Mouse (Mus musculus) heart, postnatal 36 days (tissue): ENCODE measurements around the gene Ensa. TPM values are rescaled to one million over a fixed set of nuclear protein-coding genes. Genes with fewer than 3 reads are reported as not detected.

Source experiments
- DNase-seq, 2 experiments: peaks; one replicate each; pipeline ENCODE4 v3.0.0; 2021 to 2022
- intact Hi-C: fragments of 180-260 bp; cut with DNase I; formaldehyde crosslinking; loops from one replicate; pipeline ENCODE4 v1.15.1; 2025
- total RNA-seq, 2 experiments: library from RNA; stranded (reverse); gene quantifications; 2 replicates each; pipeline ENCODE4 v1.2.3; 2021

Gene Ensa
- total RNA-seq, 2 experiments from 2014 or later = 73.0 to 75.0 TPM

DNA sequence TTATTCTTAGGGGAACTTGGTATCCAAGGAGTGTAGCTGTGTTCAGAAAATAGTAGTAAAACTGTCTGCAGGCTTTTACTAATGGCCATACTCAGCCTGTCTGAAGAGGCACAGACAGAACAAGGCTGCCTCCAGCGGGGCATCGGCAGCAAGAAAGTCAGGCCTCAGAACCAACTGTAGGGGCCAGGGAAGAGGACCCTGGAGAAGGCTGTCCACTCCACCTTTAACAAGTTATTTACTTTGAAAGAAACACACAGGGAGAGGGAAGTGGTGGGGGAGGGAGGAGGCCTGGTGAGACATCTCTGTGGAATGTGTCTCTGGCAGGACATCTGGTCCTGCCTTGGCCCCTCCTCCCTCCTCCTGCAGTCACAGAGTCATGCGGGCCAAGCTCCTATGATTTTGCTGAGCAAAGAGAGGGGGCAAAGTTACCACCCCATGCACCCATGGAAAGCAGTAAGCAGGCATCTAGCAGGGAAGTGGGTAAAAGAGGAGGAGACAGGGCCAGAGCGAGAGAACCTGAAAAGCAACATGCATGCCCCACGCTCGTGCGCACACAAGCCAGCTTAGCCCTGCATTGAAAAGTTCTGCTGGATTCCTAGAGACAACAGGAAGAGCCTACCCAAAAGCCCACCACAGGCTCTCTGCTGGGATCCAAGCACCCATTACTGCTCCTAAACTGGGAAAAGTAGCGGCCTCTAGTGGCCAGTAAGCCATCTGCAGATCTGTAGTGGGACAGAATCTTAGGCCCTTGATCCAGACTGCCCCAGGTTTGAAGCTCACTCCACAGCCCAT lies 50.7 kb downstream of the Ensa start:
- intact Hi-C loops = loop anchor here (1.0 to 2.0 kb wide), 3 partner anchors 16 to 42 kb away; no protein-coding TSS in a partner anchor
- DNase-seq = peak; percentile 82 to 89

DNA sequence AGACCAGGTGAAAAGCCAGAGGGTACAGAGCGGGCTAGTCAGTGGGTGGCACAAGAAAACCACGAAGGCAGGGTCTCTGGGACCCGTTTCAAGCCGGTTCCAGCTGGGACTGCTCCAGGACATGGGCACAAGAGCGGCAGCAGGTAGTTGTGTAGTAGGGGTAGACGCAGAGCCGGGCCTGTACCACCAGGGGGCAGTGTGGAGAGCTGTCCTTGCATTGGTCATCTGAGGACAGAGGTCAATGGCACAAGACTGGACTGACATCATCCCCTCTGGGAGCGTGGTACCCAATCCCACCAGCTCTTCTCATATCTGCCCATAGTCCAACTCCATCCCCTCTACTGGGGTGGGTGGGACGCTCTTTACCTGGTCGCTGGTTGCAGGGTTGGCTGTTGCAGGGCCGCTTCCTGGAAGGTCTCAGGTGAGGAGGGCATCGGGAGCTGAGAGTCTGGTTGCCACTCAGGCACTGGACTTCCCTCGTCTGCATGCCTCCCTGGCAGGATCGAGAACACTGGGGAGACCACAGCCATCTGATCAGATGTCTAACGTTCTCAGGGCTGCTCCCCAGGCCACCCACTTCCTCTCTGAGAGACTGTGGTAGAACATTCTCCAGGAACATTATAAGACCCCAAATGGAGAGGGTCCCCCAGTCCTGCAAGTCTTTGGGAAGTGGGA lies 52.1 kb downstream of the Ensa start:
- intact Hi-C loops = loop anchor here (2.0 kb wide), 1 partner anchor 24 kb away; no protein-coding TSS in a partner anchor
- peak; percentile 87 for DNase-seq

DNA sequence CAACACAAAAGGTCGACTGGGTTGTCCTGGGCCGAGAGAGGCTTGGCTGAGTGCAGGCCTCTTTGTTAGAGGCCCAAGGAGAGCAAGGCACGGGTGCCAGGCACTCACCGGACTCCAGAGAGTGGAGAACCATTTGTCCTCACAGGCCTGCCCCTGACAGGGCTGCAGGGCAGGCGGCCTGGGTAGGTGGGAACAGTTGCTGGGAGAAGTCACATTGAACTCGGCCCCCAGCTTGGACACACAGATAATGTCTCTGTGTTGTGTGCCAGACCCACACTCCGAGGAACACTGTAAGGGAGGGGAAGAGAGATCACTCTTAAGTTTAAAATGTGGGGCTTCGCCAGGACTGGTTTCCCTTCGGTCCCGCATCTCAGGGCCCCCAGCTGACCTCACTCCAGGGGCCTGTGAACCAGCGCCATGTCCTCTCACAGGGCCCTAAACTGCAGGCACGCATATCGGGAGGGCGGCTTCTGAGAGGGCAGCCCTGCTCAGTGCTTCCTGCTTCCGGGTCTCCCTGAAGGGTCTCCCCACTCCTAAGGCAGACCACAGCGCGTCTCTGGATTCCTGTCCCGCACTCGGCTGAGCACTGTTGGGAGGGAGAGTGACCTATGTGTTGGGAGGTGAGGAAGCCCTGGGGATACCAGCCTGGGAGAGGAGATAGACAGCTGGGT lies 52.8 kb downstream of the Ensa start:
- intact Hi-C loops = loop anchor here (2.0 kb wide), 1 partner anchor 23 kb away; no protein-coding TSS in a partner anchor
- peak in 1 of 2 experiments; percentile 52 for DNase-seq

DNA sequence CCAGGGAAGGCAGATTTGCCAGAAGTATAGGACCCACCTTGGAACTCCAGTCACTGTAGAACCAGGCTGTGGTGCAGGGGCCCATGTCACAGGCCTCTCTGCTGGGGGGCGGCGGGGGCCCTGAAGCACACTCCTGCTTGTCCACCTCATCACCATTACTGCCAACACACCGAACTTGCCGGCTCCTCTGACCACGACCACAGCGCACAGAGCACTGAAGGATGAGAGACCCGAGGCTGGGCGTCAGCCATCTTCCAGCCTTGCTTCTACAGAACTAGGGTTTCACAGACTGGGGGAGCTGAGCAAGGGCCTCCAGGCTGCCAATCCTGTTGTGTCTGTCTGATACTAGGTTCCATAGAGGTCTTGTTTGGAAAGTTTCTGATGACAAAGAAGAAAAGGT lies 54.8 kb downstream of the Ensa start:
- no peak for DNase-seq
- intact Hi-C loops = no loop called here

DNA sequence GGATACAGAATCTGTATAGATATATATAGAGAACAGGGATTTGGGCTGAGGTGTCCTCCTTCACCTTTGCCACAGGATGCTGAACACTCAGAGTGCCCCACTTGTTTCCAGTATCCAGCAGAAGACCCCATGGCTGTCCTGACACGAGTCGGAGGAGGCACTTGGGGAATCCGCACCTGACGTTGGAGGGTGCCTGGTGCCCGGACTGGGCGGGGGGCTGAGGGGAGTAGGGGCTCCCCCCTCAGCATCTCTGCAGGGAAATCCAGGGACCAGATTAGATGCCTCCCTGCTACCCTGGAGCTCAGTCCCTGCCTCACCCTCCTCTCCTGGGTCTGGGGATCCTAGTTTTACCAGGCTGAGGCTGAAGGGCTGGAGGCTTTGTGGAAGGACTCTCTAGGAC lies 55.9 kb downstream of the Ensa start:
- no peak for DNase-seq
- intact Hi-C loops = no loop called here

DNA sequence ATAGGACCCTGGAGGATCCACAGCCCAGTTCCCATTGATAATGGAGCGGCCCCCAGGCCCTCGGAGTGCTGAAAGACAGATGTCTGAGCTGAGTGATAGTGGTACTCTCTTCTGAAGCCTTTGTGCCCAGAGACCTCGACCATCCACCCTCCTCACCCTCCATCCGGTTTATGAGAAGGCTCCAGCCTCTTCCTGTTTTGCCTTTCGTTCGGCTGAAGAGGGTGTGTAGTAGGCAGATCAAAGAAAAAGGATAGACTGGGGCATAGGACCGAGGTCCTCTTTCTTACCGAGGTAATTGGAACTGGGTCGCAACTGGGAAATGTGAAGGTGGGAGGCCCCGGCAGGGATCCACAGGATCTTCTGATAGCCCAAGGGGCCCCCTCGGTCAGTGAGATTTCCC lies 56.6 kb downstream of the Ensa start:
- no peak for DNase-seq
- intact Hi-C loops = no loop called here

Other genes starting within 250 kb of the Ensa start
- gene 4930558C23Rik, start 222.2 kb upstream of the Ensa start, total RNA-seq = not detected
- gene Arnt, start 190.6 kb upstream of the Ensa start, total RNA-seq = 10 to 100 TPM; 39.7 to 43.0 TPM
- gene Ctsk, start 125.7 kb upstream of the Ensa start, total RNA-seq = 1 to 10 TPM; 9.5 to 9.6 TPM
- 10 to 100 TPM; 12.8 to 27.3 TPM for gene Ctss, start 98.2 kb upstream of the Ensa start, total RNA-seq
- not detected for gene Hormad1, start 65.3 kb upstream of the Ensa start, total RNA-seq
- 10 to 100 TPM; 19.1 to 20.0 TPM for gene Golph3l, start 36.1 kb upstream of the Ensa start, total RNA-seq
- 100 to 1,000 TPM; 151 to 156 TPM for gene Mcl1, start 33.8 kb downstream of the Ensa start, total RNA-seq
- 10 to 100 TPM; 62.2 to 67.6 TPM for gene Adamtsl4, start 62.9 kb downstream of the Ensa start, total RNA-seq
- 10 to 100 TPM; 59.4 to 60.0 TPM for gene Ecm1, start 114.6 kb downstream of the Ensa start, total RNA-seq
- 10 to 100 TPM; 42.9 to 46.2 TPM for gene Tars2, start 135.2 kb downstream of the Ensa start, total RNA-seq
- 10 to 100 TPM; 41.9 to 43.8 TPM for gene Rprd2, start 193.9 kb downstream of the Ensa start, total RNA-seq
- gene Prpf3, start 230.9 kb downstream of the Ensa start, total RNA-seq = 10 to 100 TPM; 17.6 to 21.3 TPM
- 100 to 1,000 TPM; 318 to 326 TPM for gene Mrps21, start 246.5 kb downstream of the Ensa start, total RNA-seq